Mouse (Mus musculus) kidney, postnatal 0 days (tissue): Measurements from ENCODE around the gene Mrpl14. TPM values are rescaled to one million over a fixed set of nuclear protein-coding genes. Genes with fewer than 3 reads are reported as not detected.
A peak's percentile ranks its signal among the peaks of the same experiment; 100 is the strongest.

Experiments used
- ATAC-seq: fragments of 200-750 bp; cut with Nextera tagmentation; replicated peaks from 2 replicates; pipeline ENCODE4 v1.8.0; 2017; ENCODE audit warnings: low read depth, moderate number of reproducible peaks, moderate TSS enrichment, moderate library complexity; ENCODE audit not compliant: low FRiP score
- DNase-seq: peaks from one replicate; pipeline ENCODE4 v3.0.0-alpha.2; 2016; ENCODE audit warnings: low spot score
- H3K27ac ChIP-seq: fragments of 300-500 bp; sonication (generic); 2 replicates; pipeline ENCODE4 v1.5.1; 2014; ENCODE audit warnings: mild to moderate bottlenecking
- H3K27me3 ChIP-seq: fragments of 300-500 bp; sonication (generic); 2 replicates; pipeline ENCODE4 v1.6.1; 2014; ENCODE audit warnings: low read length, mixed read lengths; ENCODE audit not compliant: insufficient read depth
- H3K36me3 ChIP-seq: fragments of 300-500 bp; sonication (generic); 2 replicates; pipeline ENCODE4 v1.6.1; 2014; ENCODE audit warnings: low read length, mixed read lengths; ENCODE audit not compliant: insufficient read depth
- H3K4me1 ChIP-seq: fragments of 300-500 bp; sonication (generic); replicated peaks from 2 replicates; pipeline ENCODE4 v1.6.1; 2014; ENCODE audit warnings: antibody characterized with exemption, low read length, mixed read lengths; ENCODE audit not compliant: insufficient read depth
- H3K4me2 ChIP-seq: fragments of 300-500 bp; sonication (generic); 2 replicates; pipeline ENCODE4 v1.6.1; 2014; ENCODE audit warnings: mild to moderate bottlenecking, low read length, moderate library complexity, mixed read lengths
- H3K4me3 ChIP-seq: fragments of 300-500 bp; sonication (generic); replicated peaks from 2 replicates; pipeline ENCODE4 v1.5.1; 2014; ENCODE audit warnings: low read depth, low read length
- H3K9ac ChIP-seq: fragments of 300-500 bp; sonication (generic); 2 replicates; pipeline ENCODE4 v1.6.1; 2014; ENCODE audit warnings: low read depth, low read length
- H3K9me3 ChIP-seq: fragments of 300-500 bp; sonication (generic); replicated peaks from 2 replicates; pipeline ENCODE4 v1.6.1; 2016; ENCODE audit warnings: low read length, inconsistent platforms, mixed read lengths
- CTCF ChIP-seq: IDR thresholded peaks from 2 replicates; pipeline ENCODE4 v1.5.1; 2016; ENCODE audit warnings: antibody characterized with exemption, low read depth, mild to moderate bottlenecking, moderate library complexity
- WGBS: fragments of 180-500 bp; shearing (Covaris S2); extraction: QIAGEN DNeasy Blood & Tissue Kit; methylation state at CpG from one replicate; pipeline ENCODE4 v1.1.7; 2014; 5-methylcytosine and 5-hydroxymethylcytosine counted together
- polyA plus RNA-seq: library from polyadenylated mRNA; unstranded; fragments of >200 nt; fragmentation: Nextera tagmentation; extraction: Ambion mirVana; gene quantifications from 2 replicates; pipeline ENCODE4 v1.2.1, GENCODE M21; 2015

The Mrpl14 gene
- polyA plus RNA-seq, 1 experiment from 2014 or later = 160 TPM

DNA sequence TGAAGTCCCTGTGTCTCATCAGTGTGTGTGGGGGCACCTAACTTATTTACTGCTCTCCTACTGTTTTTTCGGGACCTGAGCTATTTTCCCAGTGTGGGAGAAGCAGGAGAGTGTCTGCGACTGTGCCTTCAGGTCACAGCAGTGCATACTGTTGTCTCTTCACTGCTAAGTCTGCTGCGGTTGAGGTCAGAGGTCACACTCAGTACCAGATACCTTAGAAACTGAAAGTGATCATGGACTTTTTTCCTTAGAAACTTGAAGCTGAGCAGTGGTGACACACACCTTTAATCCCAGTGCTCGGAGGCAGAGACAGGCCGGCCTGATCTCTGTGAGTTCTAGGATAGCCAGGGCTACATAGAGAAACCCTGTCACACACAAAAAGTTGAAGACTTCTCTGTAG, 6.0 kb downstream of the Mrpl14 start:
- Histone ChIP-seq H3K36me3 (0 out of 2 replicates have a peak, but pooled peaks cover 3% of the 10 kb centered on the region), H3K4me1 (peaks cover 6% of the 10 kb centered on the region; the same call in 1 of the 2 replicates), H3K9me3 (no peaks in the 10 kb centered on the region), H3K4me3 (no peak overlapping the region), H3K9ac (no peak overlapping the region), H3K4me2 (no peak overlapping the region), H3K27me3 (no peaks in the 10 kb centered on the region), H3K27ac (no peak overlapping the region)
- ATAC-seq = no peak
- TF ChIP-seq CTCF = no peak
- WGBS = 68% methylated on average over 5 of the region's 5 CpGs
- DNase-seq = no peak

- no peaks in the 10 kb centered on the region for H3K9me3 ChIP-seq
- H3K27me3 ChIP-seq = no peaks in the 10 kb centered on the region
- peaks cover 3% of the 10 kb centered on the region; the same call in 1 of the 2 replicates for H3K36me3 ChIP-seq
- H3K4me2 ChIP-seq = no peak overlapping the region
- DNase-seq (no peak), ATAC-seq (no peak)
- no peaks in the 10 kb centered on the region for H3K4me1 ChIP-seq
- H3K4me3 ChIP-seq = no peak overlapping the region
- WGBS = 81% methylated on average over 18 of the region's 18 CpGs
- no peak for TF ChIP-seq CTCF
- H3K27ac ChIP-seq = no peak overlapping the region
- no peak overlapping the region for H3K9ac ChIP-seq
These were observed 7.9 kb downstream of the Mrpl14 start for GRCm38 (mm10) chr17:45693812-45694565.

- no peaks in the 10 kb centered on the region for H3K4me1 ChIP-seq
- H3K9me3 ChIP-seq = no peaks in the 10 kb centered on the region
- H3K9ac ChIP-seq = 0 out of 2 replicates have a peak overlapping the region, but pooled peaks have one; percentile 35
- H3K4me3 ChIP-seq = no peak overlapping the region
- H3K27ac ChIP-seq = peak overlapping the region; percentile 38
- H3K36me3 ChIP-seq = peaks cover 3% of the 10 kb centered on the region; the same call in 1 of the 2 replicates
- DNase-seq (peak; percentile 34), ATAC-seq (peak; percentile 65)
- H3K27me3 ChIP-seq = no peaks in the 10 kb centered on the region
- TF ChIP-seq CTCF = no peak
- no peak overlapping the region for H3K4me2 ChIP-seq
- WGBS = 52% methylated on average over 23 of the region's 23 CpGs
These were observed 9.4 kb downstream of the Mrpl14 start for GRCm38 (mm10) chr17:45695227-45696120.

DNA sequence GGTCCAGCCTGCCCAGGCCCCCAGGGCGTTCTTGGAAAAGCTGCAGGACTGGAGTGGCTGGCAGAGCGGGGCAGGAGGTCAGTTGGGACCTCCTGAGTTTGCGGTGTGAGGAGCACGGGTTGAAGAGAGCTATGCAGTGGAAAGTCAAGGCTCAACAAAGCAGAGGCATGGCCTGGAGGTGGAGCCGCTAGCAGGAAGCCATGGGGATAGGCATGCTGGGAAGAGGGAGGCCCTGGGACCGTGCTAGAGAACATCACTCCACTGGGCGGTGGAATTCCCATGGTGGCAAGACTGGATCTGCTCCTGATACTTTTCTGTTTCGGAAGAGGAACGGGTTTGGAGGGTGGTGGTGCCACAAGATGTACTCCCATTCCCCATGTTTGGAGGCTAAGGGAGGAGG, 10.9 kb downstream of the Mrpl14 start:
- peaks cover 3% of the 10 kb centered on the region; the same call in 1 of the 2 replicates for H3K36me3 ChIP-seq
- DNase-seq (no peak), ATAC-seq (no peak)
- no peak overlapping the region for H3K27ac ChIP-seq
- no peaks in the 10 kb centered on the region for H3K27me3 ChIP-seq
- H3K4me1 ChIP-seq = no peaks in the 10 kb centered on the region
- no peaks in the 10 kb centered on the region for H3K9me3 ChIP-seq
- no peak for TF ChIP-seq CTCF
- no peak overlapping the region for H3K4me3 ChIP-seq
- H3K4me2 ChIP-seq = no peak overlapping the region
- 89% methylated on average over 9 of the region's 9 CpGs for WGBS
- no peak overlapping the region for H3K9ac ChIP-seq

- ATAC-seq (no peak), DNase-seq (no peak)
- Histone ChIP-seq H3K4me2 (no peak overlapping the region), H3K9ac (no peak overlapping the region), H3K4me3 (no peak overlapping the region), H3K9me3 (no peaks in the 10 kb centered on the region), H3K4me1 (no peaks in the 10 kb centered on the region), H3K36me3 (peaks cover 3% of the 10 kb centered on the region; the same call in 1 of the 2 replicates), H3K27ac (no peak overlapping the region), H3K27me3 (no peaks in the 10 kb centered on the region)
- TF ChIP-seq CTCF = no peak
- 75% methylated on average over 6 of the region's 6 CpGs for WGBS
These were observed 12.2 kb downstream of the Mrpl14 start for GRCm38 (mm10) chr17:45698368-45698767.

GRCm38 (mm10) chr17:45699039-45699740, 13.1 kb downstream of the Mrpl14 start:
- no peaks in the 10 kb centered on the region for H3K4me1 ChIP-seq

More at GRCm38 (mm10) chr17:45699039-45699740, 13.1 kb downstream of the Mrpl14 start:
- Histone ChIP-seq H3K9ac (no peak overlapping the region), H3K9me3 (no peaks in the 10 kb centered on the region), H3K4me2 (no peak overlapping the region), H3K27ac (no peak overlapping the region; the same call in 1 of the 2 replicates), H3K4me3 (no peak overlapping the region), H3K36me3 (peaks cover 3% of the 10 kb centered on the region; the same call in 1 of the 2 replicates), H3K27me3 (no peaks in the 10 kb centered on the region)
- WGBS = 80% methylated on average over 3 of the region's 3 CpGs
- TF ChIP-seq CTCF = no peak
- DNase-seq (no peak), ATAC-seq (no peak)
